Mouse (Mus musculus): ENCODE data around the gene Olfr1018. TPM values are rescaled to one million over a fixed set of nuclear protein-coding genes. Genes with fewer than 3 reads are reported as not detected.

Gene Olfr1018
- total RNA-seq (2021): not detected

GRCm38 (mm10) chr2:85818179-85818578 lies at the start of gene Olfr1018:
Olfr1018 (plus strand) TSS chr2:85818479.
- intact Hi-C loops (cut with DNase I): no loop called here
- DNase-seq (ENCODE audit: low spot score in 2 of 2): no peak

GRCm38 (mm10) chr2:85772413-85772812 lies 45.9 kb upstream of the Olfr1018 start, which contains the start of gene Olfr1014:
Olfr1014 (plus strand) TSS chr2:85772713.
- intact Hi-C loops (cut with DNase I): no loop called here
- DNase-seq (ENCODE audit: low spot score in 2 of 2): no peak

GRCm38 (mm10) chr2:85781717-85782116 lies 36.6 kb upstream of the Olfr1018 start, which contains the start of gene Olfr1015:
Olfr1015 (plus strand) TSS chr2:85782017.
- intact Hi-C loops (cut with DNase I): no loop called here
- DNase-seq (ENCODE audit: low spot score in 2 of 2): no peak

- intact Hi-C loops (cut with DNase I): no loop called here
- DNase-seq (ENCODE audit: low spot score in 2 of 2): no peak
Measured at GRCm38 (mm10) chr2:85792331-85792730, 25.9 kb upstream of the Olfr1018 start.

- intact Hi-C loops (cut with DNase I): no loop called here
Measured at GRCm38 (mm10) chr2:85802444-85802843, 15.8 kb upstream of the Olfr1018 start, which contains the start of gene Olfr1016. Olfr1016 (minus strand) TSS chr2:85802544.

DNA sequence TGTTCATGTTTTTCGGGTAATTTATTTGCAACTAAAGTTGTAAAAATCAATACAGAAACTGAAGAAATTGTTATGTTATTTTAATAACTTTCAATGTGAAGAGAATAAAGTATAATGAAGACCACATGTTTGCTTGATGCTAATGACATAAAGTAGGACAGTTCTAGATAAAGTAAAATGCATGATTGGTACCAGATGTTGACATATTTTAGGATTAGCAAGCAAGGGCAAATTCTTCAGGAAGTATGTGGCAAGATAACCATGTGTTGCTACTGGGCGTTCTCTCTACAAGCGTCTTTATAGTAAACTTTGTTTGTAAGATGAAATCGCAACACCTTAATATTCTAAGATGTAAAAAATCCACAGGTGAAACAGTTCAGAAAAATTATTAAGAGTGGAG lies 13.8 kb upstream of the Olfr1018 start:
- no peak for DNase-seq (ENCODE audit: low spot score in 2 of 2)
- intact Hi-C loops (cut with DNase I): no loop called here

More at GRCm38 (mm10) chr2:85802444-85802843, 15.8 kb upstream of the Olfr1018 start, which contains the start of gene Olfr1016:
- DNase-seq (ENCODE audit: low spot score in 2 of 2): no peak

DNA sequence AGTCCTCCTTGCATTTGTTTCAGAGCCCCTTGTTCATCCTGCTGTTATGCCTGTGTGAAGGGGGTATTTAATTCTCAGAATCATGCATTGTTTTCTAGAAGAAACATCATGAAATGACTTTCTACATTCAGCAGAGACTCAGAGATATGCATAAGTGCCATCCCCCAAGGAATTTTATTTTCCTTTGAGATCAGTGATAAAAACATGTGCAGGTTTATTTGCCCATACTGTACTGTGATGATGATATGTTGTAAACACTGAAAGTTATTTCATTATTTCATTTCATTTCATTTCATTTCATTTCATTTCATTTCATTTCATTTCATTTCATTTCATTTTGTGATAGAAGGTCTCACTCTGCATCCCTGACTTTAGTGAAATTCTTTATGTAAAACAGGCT lies 27.1 kb downstream of the Olfr1018 start, which contains the start of gene Olfr1019:
Gene Olfr1019 (minus strand): TSS at position 101 of the 400 bp plus-strand sequence.
- DNase-seq (ENCODE audit: low spot score in 2 of 2): no peak
- intact Hi-C loops (cut with DNase I): no loop called here

- intact Hi-C loops (cut with DNase I): no loop called here
- no peak for DNase-seq (ENCODE audit: low spot score in 2 of 2)
Measured at GRCm38 (mm10) chr2:85846730-85847129, 28.5 kb downstream of the Olfr1018 start, which contains the start of gene Olfr1020. Olfr1020 (plus strand) TSS chr2:85847030.

DNA sequence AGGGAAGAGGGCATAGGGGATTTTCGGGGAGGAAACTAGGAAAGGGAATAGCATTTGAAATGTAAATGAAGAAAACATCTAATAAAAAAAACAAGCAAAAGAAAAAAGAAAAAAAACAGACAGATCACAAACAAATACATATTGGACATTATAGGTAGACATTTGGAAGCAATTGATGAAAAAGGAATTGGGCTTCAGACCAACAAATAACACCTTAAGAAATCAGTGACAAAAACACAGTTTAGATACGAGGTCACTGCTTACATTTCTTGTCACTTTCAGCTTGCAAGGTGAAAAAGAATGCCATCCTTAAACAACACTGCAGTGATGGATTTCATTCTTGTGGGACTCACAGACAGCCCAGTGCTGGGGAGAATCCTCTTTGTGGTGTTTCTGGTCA lies 50.0 kb downstream of the Olfr1018 start, which contains the start of gene Olfr1022:
Gene Olfr1022 (plus strand): TSS at position 301 of the 400 bp plus-strand sequence.
- no peak for DNase-seq (ENCODE audit: low spot score in 2 of 2)
- intact Hi-C loops (cut with DNase I): no loop called here

Other genes starting within 250 kb of the Olfr1018 start
- not detected for gene Olfr996, start 239.3 kb upstream of the Olfr1018 start, total RNA-seq (2021)
- not detected for gene Olfr998, start 229.5 kb upstream of the Olfr1018 start, total RNA-seq (2021)
- gene Olfr1000, start 206.6 kb upstream of the Olfr1018 start, total RNA-seq (2021): not detected
- gene Olfr1002, start 167.8 kb upstream of the Olfr1018 start, total RNA-seq (2021): not detected
- not detected for gene Olfr154, start 154.0 kb upstream of the Olfr1018 start, total RNA-seq (2021)
- not detected for gene Olfr1006, start 139.7 kb upstream of the Olfr1018 start, total RNA-seq (2021)
- gene Olfr1008, start 129.0 kb upstream of the Olfr1018 start, total RNA-seq (2021): not detected
- not detected for gene Olfr1009, start 103.1 kb upstream of the Olfr1018 start, total RNA-seq (2021)
- not detected for gene Olfr1012, start 55.7 kb upstream of the Olfr1018 start, total RNA-seq (2021)
- not detected for gene Olfr1013, start 51.4 kb upstream of the Olfr1018 start, total RNA-seq (2021)
- gene Olfr1014, start 45.8 kb upstream of the Olfr1018 start, total RNA-seq (2021): not detected
- gene Olfr1015, start 36.5 kb upstream of the Olfr1018 start, total RNA-seq (2021): not detected
- gene Olfr1016, start 15.9 kb upstream of the Olfr1018 start, total RNA-seq (2021): not detected
- not detected for gene Olfr1019, start 27.0 kb downstream of the Olfr1018 start, total RNA-seq (2021)
- gene Olfr1020, start 28.6 kb downstream of the Olfr1018 start, total RNA-seq (2021): not detected
- gene Olfr1022, start 50.1 kb downstream of the Olfr1018 start, total RNA-seq (2021): not detected
- gene Olfr1023, start 67.2 kb downstream of the Olfr1018 start, total RNA-seq (2021): not detected
- not detected for gene Olfr1024, start 86.6 kb downstream of the Olfr1018 start, total RNA-seq (2021)
- not detected for gene Olfr1025-ps1, start 96.7 kb downstream of the Olfr1018 start, total RNA-seq (2021)
- not detected for gene Olfr1026, start 103.1 kb downstream of the Olfr1018 start, total RNA-seq (2021)
- not detected for gene Olfr1028, start 132.0 kb downstream of the Olfr1018 start, total RNA-seq (2021)
- gene Olfr1029, start 155.4 kb downstream of the Olfr1018 start, total RNA-seq (2021): not detected
- gene Olfr1030, start 160.8 kb downstream of the Olfr1018 start, total RNA-seq (2021): not detected
- not detected for gene Olfr1031, start 171.8 kb downstream of the Olfr1018 start, total RNA-seq (2021)
- gene Olfr1032, start 187.1 kb downstream of the Olfr1018 start, total RNA-seq (2021): not detected
- gene Olfr1033, start 202.2 kb downstream of the Olfr1018 start, total RNA-seq (2021): not detected
- not detected for gene Olfr1034, start 227.4 kb downstream of the Olfr1018 start, total RNA-seq (2021)

All from left cerebral cortex, postnatal 36 days (tissue).